Mouse (Mus musculus) olfactory bulb, adult 2 months (tissue): ENCODE measurements around the gene Fgf5.

Experiments used
- CTCF ChIP-seq: fragments of 200-500 bp; IDR thresholded peaks from 2 replicates; pipeline ENCODE4 v1.5.1; 2012; ENCODE audit warnings: low read depth, mild to moderate bottlenecking, low read length, moderate library complexity; ENCODE audit not compliant: insufficient read depth
- POLR2A ChIP-seq: fragments of 200-500 bp; IDR thresholded peaks from 2 replicates; pipeline ENCODE4 v1.6.1; 2012; ENCODE audit warnings: mild to moderate bottlenecking, low read depth, low read length, moderate library complexity; ENCODE audit not compliant: insufficient read depth

- TF ChIP-seq POLR2A: no peak
- no peak for TF ChIP-seq CTCF
Observed at GRCm38 (mm10) chr5:98246826-98247225, 7.2 kb upstream of the Fgf5 start.
